Mouse (Mus musculus) heart, adult 8-10 months (tissue): ENCODE results near the gene Cdh3. TPM values are rescaled to one million over a fixed set of nuclear protein-coding genes. Genes with fewer than 3 reads are reported as not detected.
"Not testable (repeated sequence)": the region's sequence is repeated elsewhere in the genome, so short reads cannot be mapped to it uniquely, and the experiment has no call there.

Experiments
- DNase-seq: peaks from one replicate; pipeline ENCODE4 v3.0.0; 2022; ENCODE audit warnings: low spot score
- total RNA-seq, 4 experiments: library from RNA; stranded (reverse); gene quantifications; 2 replicates each; pipeline ENCODE4 v1.2.4; 2022

Gene Cdh3
- total RNA-seq, 4 experiments from 2014 or later, result 0.71 to 1.7 (median 0.87) TPM

GRCm38 (mm10) chr8:106571551-106572172, 61.0 kb downstream of the Cdh3 start:
- DNase-seq, result no peak

GRCm38 (mm10) chr8:106572175-106572574, 61.5 kb downstream of the Cdh3 start:
- not testable (repeated sequence) for DNase-seq

GRCm38 (mm10) chr8:106573168-106573567, 62.5 kb downstream of the Cdh3 start, which contains the start of gene Gm10073:
Gene Gm10073, minus strand, starts transcription at chr8:106573461.
- DNase-seq, result not testable (repeated sequence)

- no peak for DNase-seq
Observed at GRCm38 (mm10) chr8:106574283-106574682, 63.6 kb downstream of the Cdh3 start.

GRCm38 (mm10) chr8:106576849-106577555, 66.3 kb downstream of the Cdh3 start:
- DNase-seq, result peak; percentile 21

- no peak for DNase-seq
Observed at GRCm38 (mm10) chr8:106579510-106579909, 68.8 kb downstream of the Cdh3 start.

GRCm38 (mm10) chr8:106581344-106582088, 70.8 kb downstream of the Cdh3 start:
- DNase-seq, result no peak

GRCm38 (mm10) chr8:106584942-106585670, 74.4 kb downstream of the Cdh3 start:
- DNase-seq, result no peak

- DNase-seq, result no peak
Observed at GRCm38 (mm10) chr8:106585671-106586037, 75.0 kb downstream of the Cdh3 start.

- no peak for DNase-seq
Observed at GRCm38 (mm10) chr8:106586896-106587295, 76.2 kb downstream of the Cdh3 start.

GRCm38 (mm10) chr8:106588443-106589431, 78.0 kb downstream of the Cdh3 start:
- DNase-seq, result no peak

GRCm38 (mm10) chr8:106592458-106592857, 81.8 kb downstream of the Cdh3 start:
- no peak for DNase-seq

- DNase-seq, result not testable (repeated sequence)
Observed at GRCm38 (mm10) chr8:106595623-106596022, 84.9 kb downstream of the Cdh3 start.

- no peak for DNase-seq
Observed at GRCm38 (mm10) chr8:106597067-106597466, 86.4 kb downstream of the Cdh3 start.

GRCm38 (mm10) chr8:106599265-106599979, 88.7 kb downstream of the Cdh3 start:
- DNase-seq, result no peak

GRCm38 (mm10) chr8:106603131-106603819, 92.6 kb downstream of the Cdh3 start, which contains the start of gene Cdh1:
Gene Cdh1, plus strand, starts transcription at chr8:106603351.
- no peak for DNase-seq

GRCm38 (mm10) chr8:106603933-106604332, 93.2 kb downstream of the Cdh3 start:
- no peak for DNase-seq

GRCm38 (mm10) chr8:106605657-106606056, 95.0 kb downstream of the Cdh3 start:
- DNase-seq, result no peak

- no peak for DNase-seq
Observed at GRCm38 (mm10) chr8:106606121-106606520, 95.4 kb downstream of the Cdh3 start.
